Mouse (Mus musculus) spleen, adult 12 weeks (tissue): ENCODE results near the gene Pgc.

Experiments
- DNase-seq: peaks from one replicate; pipeline ENCODE4 v3.0.0; 2022; ENCODE audit warnings: low spot score

Gene Pgc

DNA sequence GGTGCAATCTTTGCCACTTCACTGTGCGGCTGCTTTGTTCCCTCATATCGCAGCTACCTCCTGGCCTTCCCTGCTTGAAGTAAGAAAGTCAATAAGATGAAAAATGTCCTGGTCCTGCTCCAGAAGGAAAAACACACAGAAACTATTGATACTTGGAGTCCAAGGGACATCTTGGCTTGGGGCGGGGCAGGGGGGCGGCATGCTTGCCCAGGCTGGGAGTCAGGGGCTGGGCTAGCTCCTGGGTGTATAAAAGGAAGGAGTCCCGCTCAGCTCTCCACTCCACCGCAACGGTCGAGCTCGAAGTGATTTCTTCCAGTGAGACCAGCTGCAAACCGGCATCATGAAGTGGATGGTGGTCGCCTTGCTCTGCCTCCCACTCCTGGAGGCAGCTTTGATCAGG is at the start of gene Pgc:
TSS of gene Pgc (plus strand) at position 277 of the 400 bp plus-strand sequence.
- no peak for DNase-seq

DNA sequence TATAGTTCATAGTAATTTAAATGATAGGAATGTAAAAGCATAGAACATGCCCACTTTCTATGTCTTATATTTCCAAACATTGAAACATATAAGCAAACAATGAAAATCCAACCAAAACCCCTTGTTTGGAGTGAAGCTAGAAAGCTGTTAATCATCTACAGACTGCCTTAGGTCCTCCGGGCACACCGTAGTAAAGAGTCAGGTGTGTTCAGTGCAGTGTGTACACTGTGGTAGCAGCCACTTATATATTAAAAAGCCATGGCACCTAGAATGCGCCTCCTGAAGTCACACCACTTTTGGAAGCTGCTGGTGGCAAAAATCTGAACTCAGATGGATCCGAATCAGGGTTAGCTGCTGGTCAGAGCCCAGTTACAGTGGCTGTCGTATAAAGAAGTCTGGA is 48.4 kb upstream of the Pgc start:
- DNase-seq = no peak

DNA sequence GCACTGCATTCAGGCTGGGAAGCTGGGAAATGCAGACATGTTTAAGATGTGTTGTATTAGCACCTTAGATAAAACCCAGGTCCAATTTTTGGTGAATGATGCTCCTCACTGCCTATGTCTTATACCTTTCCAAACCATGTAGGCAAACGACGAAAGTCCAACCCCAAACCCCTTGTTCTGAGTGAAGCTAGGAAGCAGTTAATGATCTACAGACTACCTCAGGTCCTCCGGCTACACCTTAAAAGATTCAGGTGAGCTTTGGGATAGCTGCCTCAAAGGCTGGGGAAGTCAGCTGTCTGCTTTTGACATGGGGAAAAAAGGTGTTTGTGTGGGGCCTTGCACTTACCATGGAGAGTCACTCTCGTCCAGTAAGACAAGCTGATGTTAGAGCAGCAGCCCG is 47.9 kb upstream of the Pgc start:
- DNase-seq = no peak

DNA sequence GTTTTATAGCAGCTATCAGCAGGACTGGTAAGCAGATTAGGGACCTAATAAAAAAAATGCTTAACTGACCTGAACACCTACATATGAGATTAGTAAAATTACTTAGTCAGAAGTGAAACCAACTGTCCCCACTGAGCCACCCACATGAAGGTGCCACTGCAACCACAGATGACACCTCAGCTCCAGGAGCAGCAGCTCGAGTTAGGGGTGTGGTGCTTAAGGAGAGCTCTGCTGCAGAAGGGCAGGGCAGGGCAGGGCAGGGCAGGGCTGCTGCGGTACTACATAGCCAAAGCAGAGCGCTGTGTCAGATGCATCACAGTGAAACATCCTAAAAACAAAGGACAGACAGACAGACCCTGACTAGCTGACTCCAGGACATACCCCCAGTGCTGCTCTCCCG is 43.8 kb upstream of the Pgc start:
- DNase-seq = no peak

DNA sequence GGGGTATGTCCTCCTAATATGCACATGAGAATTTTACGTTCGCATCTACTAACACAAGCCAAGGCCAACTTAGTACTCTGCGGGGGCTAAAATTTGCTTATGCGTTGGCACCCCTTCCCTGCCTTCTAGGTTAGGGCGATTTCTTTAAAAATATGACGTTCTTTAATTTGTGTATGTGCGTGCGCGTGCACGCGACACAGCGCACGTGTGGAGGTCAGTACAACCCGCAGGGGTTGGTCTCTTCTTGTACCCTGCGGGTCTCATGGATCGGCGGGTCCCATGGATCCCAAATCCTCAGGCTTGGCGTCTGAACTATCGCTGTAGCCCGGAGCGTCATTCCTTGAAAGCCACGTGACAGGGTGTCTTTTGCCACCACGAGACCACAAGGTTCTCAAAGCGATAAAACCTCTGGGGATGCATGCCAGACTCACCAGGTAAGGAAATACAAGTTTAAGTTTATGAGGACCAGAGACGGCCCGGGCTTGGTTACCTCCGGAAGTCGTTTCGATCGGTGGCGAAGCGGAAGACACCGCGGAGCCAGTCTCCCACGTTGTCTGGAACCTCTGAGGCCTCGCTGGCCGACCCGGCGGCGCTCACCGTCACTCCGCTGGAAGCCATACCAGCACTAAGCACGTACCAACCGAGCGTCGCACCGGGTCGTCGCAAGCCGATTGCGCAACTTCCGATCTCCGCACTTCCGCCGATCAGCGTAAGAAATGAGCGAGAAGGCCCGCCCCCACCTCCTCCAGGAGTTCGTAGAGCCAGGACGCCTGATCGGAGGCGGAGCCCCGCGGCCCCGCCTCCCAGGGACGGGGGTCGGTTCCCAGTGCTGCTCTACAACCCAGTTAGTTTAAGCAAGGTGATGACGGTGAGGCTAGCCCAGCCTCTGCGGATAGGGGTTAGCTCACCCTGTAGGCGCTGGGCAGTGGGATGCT is 39.0 kb upstream of the Pgc start:
- peak; percentile 81 for DNase-seq

DNA sequence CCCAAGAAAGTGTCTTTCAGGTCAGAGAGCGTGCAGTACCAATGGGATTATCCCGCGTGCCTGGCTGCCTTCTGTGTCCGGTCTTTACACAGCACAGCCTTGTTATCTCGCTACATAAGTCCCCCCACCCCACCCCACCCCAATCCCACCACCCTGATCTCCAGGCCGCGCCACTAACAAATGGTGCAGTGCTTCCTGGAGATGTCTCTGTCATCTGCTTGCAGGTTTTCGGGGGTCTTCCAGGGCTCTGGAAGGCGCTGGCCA is 38.4 kb upstream of the Pgc start, which contains the start of gene Tomm6:
TSS of gene Tomm6 (minus strand) at position 43 of the 264 bp plus-strand sequence.
- DNase-seq = no peak

DNA sequence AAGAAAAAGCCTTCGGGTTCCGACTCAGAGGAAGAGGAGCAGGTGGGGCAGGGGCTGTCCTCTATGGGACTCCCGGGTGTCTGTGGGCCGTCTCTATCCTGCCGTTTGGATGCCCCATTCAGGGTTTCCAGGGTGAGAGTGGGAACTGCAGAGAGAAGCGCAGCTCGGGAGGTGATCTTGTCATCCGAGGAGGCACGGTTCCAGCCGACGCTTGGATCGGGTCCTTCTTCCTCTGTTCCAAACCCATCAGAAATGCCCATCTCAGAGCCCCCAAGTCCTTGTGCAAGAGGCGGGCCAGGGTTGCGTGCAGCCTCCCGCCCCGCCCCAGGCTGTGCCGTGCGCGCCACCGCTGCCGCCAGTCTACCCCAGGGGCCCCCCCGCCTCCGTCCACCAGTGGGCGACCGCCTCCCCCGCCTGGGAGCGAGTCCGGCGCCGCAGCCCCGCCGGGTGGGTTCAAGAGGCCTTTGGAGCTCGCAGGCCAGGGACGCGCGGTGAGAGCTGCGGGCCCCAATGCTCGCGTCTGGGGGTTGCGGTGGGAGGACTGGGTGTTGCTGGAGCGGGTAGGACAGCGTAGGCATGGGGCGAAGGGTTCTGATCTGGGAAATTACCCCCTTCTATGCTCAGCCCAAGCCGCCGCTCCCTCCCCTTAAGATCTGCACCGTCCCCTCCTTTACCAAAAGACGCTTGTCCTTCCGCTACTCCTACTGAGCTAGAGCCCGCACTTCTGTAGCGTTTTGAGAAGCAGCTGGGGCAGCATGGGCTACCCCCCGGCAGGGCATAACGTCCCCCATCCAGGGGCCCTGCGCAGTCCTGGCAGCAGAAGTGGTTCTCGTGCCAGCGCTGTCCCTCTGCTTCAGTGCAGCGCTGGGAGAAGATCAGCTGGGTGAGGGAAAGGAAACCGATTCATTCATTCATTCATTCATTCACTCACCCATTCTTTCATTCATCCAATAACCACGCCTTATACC is 37.8 kb upstream of the Pgc start, which contains the start of gene Frs3:
TSS of gene Frs3 (plus strand) at position 423 of the 968 bp plus-strand sequence.
- DNase-seq = peak; percentile 33

DNA sequence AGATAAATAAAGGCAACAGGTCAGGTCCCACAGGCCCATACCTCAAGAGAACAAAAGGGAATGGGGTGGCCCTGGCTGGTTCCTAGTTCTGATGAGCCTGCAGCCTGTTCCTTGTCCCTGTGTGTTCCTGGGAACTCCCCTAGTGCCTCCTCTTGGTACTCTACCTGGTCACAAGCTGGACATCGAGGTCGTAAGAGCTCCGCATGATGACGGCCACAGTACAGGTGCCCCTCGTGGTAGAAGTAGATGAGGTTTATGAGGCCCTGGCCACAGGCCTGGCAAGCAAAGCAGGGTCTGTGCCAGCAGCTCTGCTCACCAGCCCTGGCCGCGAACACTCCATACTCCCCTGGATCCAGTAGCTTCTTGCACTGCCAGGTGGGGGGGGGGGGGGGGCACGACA is 36.7 kb upstream of the Pgc start:
- DNase-seq = no peak

DNA sequence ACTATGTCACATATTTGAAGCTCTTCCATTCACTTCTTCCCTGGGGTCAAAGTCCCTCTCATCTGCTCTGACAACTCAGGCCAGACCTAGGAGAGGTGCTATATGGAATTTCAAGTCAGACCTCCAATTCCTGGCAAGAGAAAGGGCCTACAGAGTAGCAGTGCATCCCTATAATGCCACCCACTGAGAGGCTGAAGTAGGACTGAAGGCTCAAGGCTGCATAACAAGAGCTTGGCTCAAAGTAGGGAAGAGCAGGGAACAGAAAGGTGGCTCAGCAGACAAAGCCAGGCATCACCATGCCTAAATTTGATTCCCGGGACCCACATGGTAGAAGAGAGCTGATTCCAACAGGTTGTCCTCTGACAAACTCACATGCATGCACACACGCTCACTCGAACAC is 35.0 kb upstream of the Pgc start:
- no peak for DNase-seq

DNA sequence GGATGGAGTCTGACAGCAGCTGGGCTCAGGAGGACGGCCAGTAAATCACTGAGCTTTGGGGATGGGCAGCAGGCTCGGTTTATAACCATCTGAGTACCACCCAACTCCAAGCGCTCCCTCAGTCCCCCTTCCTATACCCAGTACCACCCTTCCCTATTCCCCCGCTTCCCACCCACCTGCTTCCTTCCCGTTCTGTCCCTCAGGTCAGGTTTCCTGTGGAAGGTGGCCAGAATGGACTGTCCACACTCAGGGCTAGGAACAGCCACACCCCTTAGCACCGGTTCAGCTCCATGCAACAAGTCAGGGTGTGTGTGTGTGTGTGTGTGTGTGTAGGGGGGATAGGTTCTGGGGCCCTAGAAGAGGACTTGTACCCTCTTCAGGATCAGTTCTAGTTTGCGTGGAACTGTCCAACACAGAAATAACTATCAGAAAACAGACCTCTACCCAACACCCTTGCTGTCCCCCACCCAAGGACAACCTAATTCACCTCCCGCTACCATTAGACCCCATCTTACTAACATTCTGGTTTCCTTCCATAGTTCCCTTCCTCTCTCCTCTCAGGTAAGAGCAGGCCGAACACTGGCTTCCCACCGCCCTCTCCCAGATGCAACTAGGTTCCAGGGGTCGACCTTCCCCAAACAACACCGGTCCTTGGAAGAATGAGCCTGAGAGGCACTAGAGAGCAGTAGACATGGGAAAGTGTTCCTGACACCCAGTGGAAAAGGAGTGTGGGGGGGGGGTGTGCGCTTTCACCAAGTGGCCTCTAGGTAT is 32.8 kb upstream of the Pgc start:
- no peak for DNase-seq

DNA sequence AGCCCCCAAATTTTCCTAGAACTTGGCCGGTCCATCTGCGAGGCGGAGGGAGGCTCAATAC is 32.4 kb upstream of the Pgc start, which contains the start of gene Gm21981:
TSS of gene Gm21981 (minus strand) at position 14 of the 61 bp plus-strand sequence.
- DNase-seq = no peak

DNA sequence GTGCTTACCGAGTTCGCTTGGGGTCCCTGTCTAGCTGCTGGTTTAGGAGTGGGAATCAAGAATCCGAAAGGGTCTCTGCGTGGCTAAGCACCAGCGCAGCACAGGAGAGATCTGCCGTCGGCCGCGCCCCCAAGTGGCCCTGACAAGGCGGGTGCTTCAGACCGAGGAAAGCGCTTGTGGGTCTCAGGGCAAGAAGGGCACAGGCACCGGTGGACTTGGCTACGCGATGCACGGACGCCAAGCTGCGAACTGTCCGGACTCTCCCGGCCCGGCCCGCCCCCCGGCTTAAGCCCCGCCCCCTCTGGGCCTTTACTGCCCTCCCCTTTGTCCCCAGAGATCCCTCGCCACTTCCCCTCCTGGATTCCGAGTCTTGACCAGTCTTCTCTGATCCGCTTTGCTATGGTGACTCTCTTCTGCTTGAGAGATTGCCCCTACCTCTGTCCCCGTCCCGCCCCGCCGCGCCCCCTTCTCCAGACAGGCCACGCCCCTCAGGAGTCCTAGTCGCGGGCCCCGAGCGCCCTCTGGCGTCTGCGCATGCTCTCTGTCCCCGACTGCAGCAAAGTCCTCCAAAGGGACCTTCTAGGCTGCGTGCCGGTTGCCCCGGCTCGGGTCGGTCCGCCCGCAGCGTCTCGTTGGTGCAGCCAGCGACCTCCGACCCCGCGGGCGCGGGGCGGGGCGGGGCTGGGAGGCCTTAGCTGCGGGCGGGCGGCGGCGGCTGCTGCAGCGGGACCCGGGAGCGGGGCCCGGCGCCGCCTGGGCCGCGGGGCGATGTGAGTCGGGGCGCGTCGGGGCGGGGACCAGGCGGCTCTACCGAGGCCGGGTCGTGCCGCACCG is 31.9 kb upstream of the Pgc start, which contains the start of gene Prickle4:
TSS of gene Prickle4 (minus strand) at position 234 of the 834 bp plus-strand sequence.
- DNase-seq = peak; percentile 90

DNA sequence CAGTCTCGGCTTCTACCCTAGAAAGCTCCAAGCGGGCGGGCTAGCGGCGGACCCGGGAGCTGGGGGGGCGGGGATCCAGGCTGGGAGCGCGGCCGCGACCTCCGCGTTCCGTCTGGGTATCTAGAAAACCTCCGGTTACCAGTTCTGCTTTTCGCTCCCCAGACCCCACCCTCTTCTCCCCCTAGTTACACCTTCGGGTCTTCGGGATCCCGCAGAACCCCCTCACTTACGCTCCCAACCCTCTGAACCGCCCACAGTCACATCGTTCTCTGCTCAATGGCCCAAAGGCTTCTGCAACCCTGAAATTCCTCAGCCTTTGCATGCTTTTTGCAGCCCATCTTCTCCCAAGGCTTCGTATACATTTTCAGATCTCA is 31.3 kb upstream of the Pgc start:
- DNase-seq = no peak

DNA sequence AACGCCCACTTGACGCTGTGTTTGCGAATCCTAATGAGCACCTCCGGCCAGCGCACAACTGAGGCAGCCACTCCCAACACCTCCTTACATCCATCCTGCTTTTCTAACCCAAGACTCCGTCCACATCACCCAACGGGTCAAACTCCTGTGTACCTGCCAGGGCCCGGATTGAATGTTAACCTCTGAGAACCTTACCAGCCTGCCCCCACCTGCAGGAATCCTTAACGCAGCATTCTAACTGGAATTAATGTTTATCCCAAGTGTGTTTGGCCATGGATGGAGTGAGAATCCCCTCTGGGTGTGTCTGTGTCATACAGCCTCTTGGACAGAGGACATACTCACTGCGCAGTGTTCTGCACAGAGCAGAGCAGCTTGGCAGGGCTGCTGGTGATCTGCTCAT is 28.5 kb upstream of the Pgc start:
- DNase-seq = no peak

DNA sequence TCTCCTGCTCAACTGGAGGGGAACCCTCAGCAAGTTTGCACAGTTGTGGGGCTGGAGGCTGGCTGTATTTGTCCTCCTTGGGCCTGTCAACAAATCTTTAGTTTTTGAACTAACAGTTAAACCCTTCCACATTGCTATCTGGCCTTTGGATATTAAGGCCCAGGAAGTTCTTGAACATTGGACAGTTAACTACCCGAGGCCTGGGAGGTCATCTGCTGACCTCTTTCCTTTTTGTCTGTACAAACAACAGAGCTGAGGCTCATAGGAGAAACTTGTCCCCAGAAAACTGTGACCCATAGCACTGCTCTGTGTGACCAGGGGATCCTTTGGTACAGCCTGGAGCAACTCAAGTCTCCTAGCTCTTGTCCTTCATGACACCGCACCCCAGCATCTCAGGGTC is 27.6 kb upstream of the Pgc start:
- DNase-seq = no peak

DNA sequence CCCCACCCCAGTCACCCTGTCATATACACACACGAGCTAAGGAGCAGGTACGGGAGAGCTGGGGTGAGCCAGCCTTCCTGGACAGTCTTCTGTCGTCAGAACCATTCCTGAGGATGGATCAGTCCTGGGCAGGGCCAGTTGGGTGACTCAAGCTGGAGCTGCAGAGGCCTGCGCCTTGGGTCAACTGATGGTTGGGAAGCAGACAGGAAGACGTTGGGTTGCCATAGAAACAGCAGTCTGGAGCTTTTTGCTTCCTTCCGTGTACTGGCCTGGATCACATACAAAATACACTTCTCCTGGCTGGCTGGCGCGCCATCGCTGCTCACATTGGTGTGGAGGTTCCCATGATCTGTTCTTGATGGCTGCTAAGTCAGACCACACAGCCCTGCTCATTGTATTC is 24.8 kb upstream of the Pgc start:
- no peak for DNase-seq

DNA sequence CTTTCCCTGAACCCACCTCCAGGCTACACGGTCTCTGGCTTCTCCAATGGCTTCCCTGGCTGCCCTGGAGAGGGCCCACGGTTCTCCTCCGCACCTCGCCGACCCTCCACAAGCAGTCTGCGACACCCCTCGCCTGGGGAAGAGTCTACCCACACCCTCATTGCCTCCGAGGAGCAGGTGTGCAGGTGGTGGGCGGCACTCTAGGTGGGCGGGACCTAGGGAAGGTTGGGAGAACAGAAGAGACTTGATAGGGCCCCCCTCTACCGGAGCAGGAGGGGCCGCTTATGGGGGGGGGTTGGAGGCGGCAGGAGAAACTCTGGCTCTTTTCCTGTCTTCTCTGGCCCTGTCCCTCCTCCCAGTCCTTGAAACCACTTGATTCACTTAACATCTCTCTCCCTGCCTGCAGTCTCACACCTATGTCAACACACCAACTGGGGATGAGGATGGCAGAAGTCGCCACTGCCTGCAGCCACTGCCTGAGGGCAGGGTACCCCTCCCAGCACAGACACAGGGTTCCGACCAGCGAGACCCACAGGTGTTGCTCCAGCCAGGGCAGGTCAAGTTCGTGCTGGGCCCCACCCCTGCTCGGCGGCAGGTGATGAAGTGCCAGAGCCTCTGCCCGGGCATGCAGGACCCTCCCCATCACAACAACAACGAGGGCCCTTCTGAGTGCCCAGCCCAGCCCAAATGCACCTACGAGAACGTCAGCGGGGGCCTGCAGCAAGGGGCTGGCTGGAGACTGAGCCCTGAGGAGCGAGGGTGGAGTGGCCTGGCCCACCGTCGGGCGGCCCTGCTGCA is 23.9 kb upstream of the Pgc start:
- no peak for DNase-seq

DNA sequence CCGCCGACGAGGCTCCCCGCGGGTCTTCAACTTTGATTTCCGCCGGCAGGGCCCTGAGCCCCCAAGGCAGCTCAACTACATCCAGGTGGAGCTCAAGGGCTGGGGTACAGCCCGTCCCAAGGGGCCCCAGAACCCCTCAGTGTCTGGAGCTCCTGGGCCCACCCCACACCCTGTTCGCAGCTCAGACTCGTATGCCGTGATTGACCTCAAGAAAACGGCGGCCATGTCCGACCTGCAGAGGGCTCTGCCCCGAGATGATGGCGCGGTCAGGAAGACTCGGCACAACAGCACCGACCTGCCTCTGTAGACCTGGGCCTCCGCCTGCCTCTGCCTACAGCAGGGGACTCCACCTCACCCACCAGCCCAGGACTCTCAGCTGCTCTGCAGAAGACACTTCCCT is 23.1 kb upstream of the Pgc start:
- no peak for DNase-seq

DNA sequence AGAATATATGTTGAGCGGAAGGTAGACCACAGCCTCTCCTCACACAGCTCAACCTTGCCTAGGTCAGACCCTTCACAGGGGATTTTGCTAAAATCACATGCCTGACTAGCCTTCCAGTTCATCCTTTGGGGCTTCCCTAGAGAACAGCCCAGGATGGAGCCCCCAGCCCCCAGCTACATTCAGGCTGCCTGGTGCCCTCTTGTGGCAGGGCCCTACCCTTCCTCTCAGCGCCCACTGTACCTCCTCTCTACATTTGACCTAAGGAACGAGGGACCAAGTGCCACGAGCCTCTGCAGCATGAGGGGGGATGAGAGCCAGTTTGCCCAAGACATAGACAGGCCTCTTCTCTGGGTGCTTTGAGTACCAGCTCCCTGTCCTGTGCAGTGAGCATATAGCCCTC is 21.9 kb upstream of the Pgc start:
- DNase-seq = no peak

DNA sequence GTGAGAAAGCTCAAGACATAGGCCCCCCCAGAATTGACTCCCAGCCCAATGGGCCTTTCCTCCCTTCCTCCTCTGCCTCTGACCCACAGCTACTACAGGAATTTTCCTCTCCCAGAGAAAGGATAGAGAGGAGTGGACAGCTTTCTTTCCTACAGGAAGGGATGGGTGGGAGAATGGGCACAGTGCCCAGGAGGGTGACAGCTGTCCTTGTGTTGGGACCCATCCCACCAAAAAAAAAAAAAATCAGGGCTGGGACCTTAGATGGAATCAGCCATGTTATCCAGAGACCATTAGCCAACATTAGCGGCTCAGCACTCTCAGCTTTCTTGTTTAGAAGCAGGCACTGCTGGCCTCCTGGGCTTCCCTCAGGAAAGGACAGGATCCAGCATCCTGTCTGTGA is 20.4 kb upstream of the Pgc start:
- no peak for DNase-seq

DNA sequence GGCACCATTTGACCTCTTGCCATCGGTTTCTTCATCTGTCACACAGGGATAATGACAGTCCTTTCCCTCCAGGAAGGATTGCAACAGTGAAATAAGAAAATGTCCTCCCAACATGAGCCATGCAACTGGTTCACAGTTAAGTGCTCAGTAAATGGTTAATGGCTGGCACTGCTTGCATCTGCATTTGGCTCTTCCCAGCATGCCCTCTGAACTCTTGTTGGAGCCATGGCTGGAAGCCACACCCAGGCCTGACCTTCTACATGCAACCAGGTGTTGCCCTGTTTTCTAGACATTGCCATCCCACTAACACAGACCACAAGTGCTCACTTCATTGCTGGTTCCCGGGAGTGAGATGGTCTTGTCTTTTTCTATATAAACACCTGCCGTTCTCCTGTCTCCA is 18.7 kb upstream of the Pgc start:
- DNase-seq = no peak
